22 mouse cellular contexts compared by ENCODE assay signal in the genomic region with DNA sequence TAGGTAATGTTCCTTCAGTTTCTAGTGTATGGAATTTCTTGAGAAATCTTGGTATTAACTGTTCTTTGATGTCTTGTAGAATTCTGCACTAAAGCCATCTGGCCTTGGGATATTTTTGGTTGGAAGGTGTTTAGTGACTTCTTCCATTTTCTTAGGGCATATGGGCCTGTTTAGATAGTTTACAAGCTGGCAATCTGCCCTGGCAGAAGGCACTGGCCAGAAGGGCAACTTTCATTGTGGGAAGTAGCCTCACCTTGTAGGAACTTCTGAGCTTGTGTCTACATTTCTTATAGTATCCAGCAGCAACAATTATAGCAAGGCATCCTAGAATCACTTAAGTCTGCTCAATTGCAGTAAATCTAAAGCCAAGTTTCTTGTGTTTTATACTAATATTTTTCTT.
DNase-seq lines count a peak whose midpoint lies in the region; ATAC-seq and TF ChIP-seq lines count a peak whose summit lies in the region.
"Had no signal": no experiment of that assay in that cellular context is flagged by ENCODE, and none has a peak within 500 bp of the region (broad histone marks: within the 10 kb centered on the region; RNA-seq: fewer than 3 reads in every experiment).

No protein-coding gene starts in this region.

- TF ChIP-seq POLR2A in cerebellum, adult 2 months (IDR thresholded peaks at IDR 0.05; ENCODE audit: borderline replicate concordance, insufficient read depth, low read length): no peak

- H3K9me3 ChIP-seq in forebrain, postnatal 0 days (ENCODE audit: low read length): no peaks in the 10 kb centered on the region
- H3K9me3 ChIP-seq: embryonic facial prominence, embryonic 12.5 days; forebrain, embryonic 13.5 days; hindbrain, embryonic 10.5 days had no signal

- H3K27me3 ChIP-seq in cerebellum, adult 2 months (ENCODE audit: control insufficient read depth, insufficient read depth, low read length): no peaks in the 10 kb centered on the region
- no peaks in the 10 kb centered on the region for H3K27me3 ChIP-seq in forebrain, postnatal 0 days (ENCODE audit: insufficient read depth, low read length)
- H3K27me3 ChIP-seq: embryonic facial prominence, embryonic 12.5 days; forebrain, embryonic 13.5 days had no signal

- no peak overlapping the region for H3K4me3 ChIP-seq in cerebellum, adult 2 months (replicated peaks; ENCODE audit: insufficient read depth, low read depth, low read length)
- H3K4me3 ChIP-seq in forebrain, postnatal 0 days (ENCODE audit: low read depth, low read length): no peak overlapping the region
- no peak overlapping the region for H3K4me3 ChIP-seq in gastrocnemius, adult 2 months
- H3K4me3 ChIP-seq: embryonic facial prominence, embryonic 12.5 days; forebrain, embryonic 13.5 days; heart, adult 2 months; hindbrain, embryonic 10.5 days had no signal

- DNase-seq in cerebellum, adult 11 months: peak; percentile 9
- no peak for DNase-seq in cerebellum, postnatal 4 days (ENCODE audit: low spot score in 2 of 2)
- peak; percentile 29 to 68 for DNase-seq in cerebellum, adult 2 months
- DNase-seq in cerebellum, postnatal 10 days: peak; percentile 67 to 72
- DNase-seq in fat pad, adult 2 months (ENCODE audit: extremely low read depth, low read depth, low spot score): peak; percentile 14
- no peak for DNase-seq in forebrain, postnatal 0 days
- no peak for DNase-seq in kidney, postnatal 4 days
- no peak for DNase-seq in gastrocnemius, adult 2 months
- DNase-seq: adrenal gland, adult 8-10 months; adrenal gland, postnatal 36 days; B cell, adult 2 months; gastrocnemius, postnatal 10 days; heart, adult 2 months; kidney, adult 2 months had no signal

- H3K9ac ChIP-seq in forebrain, postnatal 0 days: no peak overlapping the region
- H3K9ac ChIP-seq: embryonic facial prominence, embryonic 12.5 days; forebrain, embryonic 13.5 days; hindbrain, embryonic 14.5 days had no signal

- no peaks in the 10 kb centered on the region for H3K36me3 ChIP-seq in forebrain, postnatal 0 days (ENCODE audit: insufficient read depth)
- H3K36me3 ChIP-seq: embryonic facial prominence, embryonic 12.5 days; G1E; hindbrain, embryonic 10.5 days had no signal

- no peaks in the 10 kb centered on the region for H3K4me1 ChIP-seq in cerebellum, adult 2 months (ENCODE audit: control insufficient read depth, insufficient read depth, low read length)
- no peaks in the 10 kb centered on the region for H3K4me1 ChIP-seq in forebrain, postnatal 0 days (ENCODE audit: insufficient read depth)
- H3K4me1 ChIP-seq: embryonic facial prominence, embryonic 12.5 days; forebrain, embryonic 13.5 days; hindbrain, embryonic 10.5 days had no signal

- ATAC-seq in forebrain, postnatal 0 days: no peak
- ATAC-seq: CD4-positive, CD25-positive, alpha-beta regulatory T cell, adult 4 months; forebrain, embryonic 13.5 days; intestine, embryonic 16.5 days had no signal

- TF ChIP-seq CTCF in cerebellum, adult 2 months (IDR thresholded peaks at IDR 0.05; ENCODE audit: borderline replicate concordance, insufficient read depth, low read depth, low read length): no peak
- TF ChIP-seq CTCF in forebrain, postnatal 0 days (IDR thresholded peaks at IDR 0.05; ENCODE audit: low read depth): no peak
- no peak for TF ChIP-seq CTCF in gastrocnemius, adult 2 months (IDR thresholded peaks at IDR 0.05)

- no peak overlapping the region for H3K27ac ChIP-seq in cerebellum, adult 2 months (ENCODE audit: insufficient read depth, low read length)
- H3K27ac ChIP-seq in forebrain, postnatal 0 days (ENCODE audit: low read depth, low read length): no peak overlapping the region
- H3K27ac ChIP-seq in gastrocnemius, adult 2 months: no peak overlapping the region
- H3K27ac ChIP-seq: embryonic facial prominence, embryonic 12.5 days; forebrain, embryonic 13.5 days; heart, adult 2 months; hindbrain, embryonic 10.5 days; hindbrain, embryonic 14.5 days had no signal

- H3K4me2 ChIP-seq in forebrain, postnatal 0 days (ENCODE audit: low read depth): no peak overlapping the region
- H3K4me2 ChIP-seq: embryonic facial prominence, embryonic 12.5 days; forebrain, embryonic 13.5 days; heart, embryonic 11.5 days; hindbrain, embryonic 14.5 days had no signal

- intact Hi-C loops in gastrocnemius, adult 2 months (cut with DNase I): no loop called here

Comparison
In these comparisons a context has a peak if more than half of its experiments do, and no peak if none do; other contexts are left out.
1. DNase-seq: peak in cerebellum, adult 11 months (single experiment), cerebellum, adult 2 months (2 of 2), cerebellum, postnatal 10 days (2 of 2) and fat pad, adult 2 months (single experiment); none in cerebellum, postnatal 4 days (0 of 2), forebrain, postnatal 0 days (single experiment), kidney, postnatal 4 days (0 of 2) and gastrocnemius, adult 2 months (single experiment).